Mouse (Mus musculus): ENCODE results near the gene Spcs1. TPM values are rescaled to one million over a fixed set of nuclear protein-coding genes. Genes with fewer than 3 reads are reported as not detected.

Gene Spcs1
- polyA plus RNA-seq (2014; fragmentation: Illumina TruSeq; extraction: RNeasy Lipid Tissue Mini Kit (QIAGEN cat#74804); ENCODE audit: low replicate concordance) = 306 TPM

DNA sequence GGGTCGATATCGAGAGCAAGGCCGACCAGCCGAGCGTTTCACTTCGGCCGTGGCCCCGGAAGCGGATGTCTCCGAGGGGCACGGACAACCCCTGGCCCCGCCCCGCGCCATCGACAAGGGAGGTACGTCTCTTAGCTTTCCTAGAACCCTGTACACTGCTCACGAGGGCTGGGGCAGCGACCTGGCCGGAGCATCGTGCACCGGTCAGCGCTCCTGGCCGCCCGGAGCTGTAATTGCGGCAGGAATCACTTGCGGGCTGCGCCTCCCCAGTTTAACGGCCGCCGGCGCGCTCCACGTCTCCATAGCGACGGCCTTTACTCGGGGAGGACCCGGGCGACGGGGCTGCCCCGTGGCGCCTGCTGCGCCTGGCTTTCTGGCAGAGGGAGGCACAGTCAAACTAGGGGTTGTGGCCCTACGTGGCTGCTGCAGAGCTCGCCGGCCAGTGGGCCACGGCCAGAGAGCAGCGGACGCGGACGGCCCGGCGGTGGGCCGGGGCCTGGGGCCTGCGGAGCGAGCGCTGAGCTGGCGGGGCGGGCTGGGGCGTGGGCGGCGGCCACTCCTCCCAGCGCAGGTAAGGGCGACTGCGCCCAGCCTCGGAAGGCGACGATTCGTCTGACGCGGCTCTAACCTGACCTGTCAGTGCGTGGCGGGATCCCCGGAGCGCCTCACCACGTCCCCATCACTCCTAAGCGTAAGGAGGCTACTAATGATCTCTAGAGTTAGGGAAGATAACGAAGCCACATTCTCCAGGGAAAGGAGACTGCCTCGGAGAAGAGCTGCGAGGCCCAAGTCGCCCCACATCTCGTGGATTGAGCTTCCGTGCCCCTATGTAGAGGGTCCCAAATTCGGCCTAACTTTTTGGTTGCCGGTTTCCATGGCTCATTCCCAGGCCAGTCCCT lies at the start of gene Spcs1, which contains the start of gene Glt8d1:
TSS of gene Spcs1 (minus strand) at position 366 of the 899 bp plus-strand sequence.
TSS of gene Glt8d1 (plus strand) at position 94 of the 899 bp plus-strand sequence.

DNA sequence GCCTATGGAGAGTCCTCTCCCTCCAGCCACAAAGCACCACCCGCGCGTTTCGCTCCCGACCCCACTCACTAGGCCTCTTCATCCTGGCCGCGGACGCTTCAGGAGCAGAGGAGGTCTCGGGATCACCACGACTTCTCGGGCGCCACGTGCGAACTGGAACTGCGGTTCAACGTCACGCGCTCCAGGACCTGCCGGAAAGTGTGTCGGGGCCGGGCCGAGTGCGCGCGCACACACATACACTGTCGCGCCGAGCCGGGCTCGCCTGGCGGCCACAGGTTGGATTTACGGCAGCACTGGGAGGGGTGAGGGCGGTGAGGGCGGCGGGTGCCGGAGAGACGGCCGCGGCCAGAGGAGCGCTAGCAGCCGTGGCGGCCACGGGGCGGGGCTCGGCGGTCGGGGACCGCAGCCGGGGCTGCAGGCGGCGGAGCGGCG lies 17.4 kb upstream of the Spcs1 start, which contains the start of the genes Pbrm1 and Gnl3:
TSS of gene Pbrm1 (plus strand) at position 279 of the 432 bp plus-strand sequence.
TSS of gene Gnl3 (minus strand) at position 293 of the 432 bp plus-strand sequence.

GRCm38 (mm10) chr14:30951154-30951825 lies 50.2 kb downstream of the Spcs1 start, which contains the start of gene Nek4:
TSS of gene Nek4 (plus strand) at chr14:30951377.

Other genes with a start within 250 kb of the Spcs1 start
- gene Tmem110, start 176.1 kb downstream of the Spcs1 start, polyA plus RNA-seq (2014; fragmentation: Illumina TruSeq; extraction: RNeasy Lipid Tissue Mini Kit (QIAGEN cat#74804); ENCODE audit: low replicate concordance) = 2.2 TPM
- 1.3 TPM for gene Mustn1, start 122.5 kb downstream of the Spcs1 start, polyA plus RNA-seq (2014; fragmentation: Illumina TruSeq; extraction: RNeasy Lipid Tissue Mini Kit (QIAGEN cat#74804); ENCODE audit: low replicate concordance)
- gene Itih4, start 115.2 kb downstream of the Spcs1 start, polyA plus RNA-seq (2014; fragmentation: Illumina TruSeq; extraction: RNeasy Lipid Tissue Mini Kit (QIAGEN cat#74804); ENCODE audit: low replicate concordance) = not detected
- 0.45 TPM for gene Itih3, start 77.9 kb downstream of the Spcs1 start, polyA plus RNA-seq (2014; fragmentation: Illumina TruSeq; extraction: RNeasy Lipid Tissue Mini Kit (QIAGEN cat#74804); ENCODE audit: low replicate concordance)
- gene Itih1, start 58.4 kb downstream of the Spcs1 start, polyA plus RNA-seq (2014; fragmentation: Illumina TruSeq; extraction: RNeasy Lipid Tissue Mini Kit (QIAGEN cat#74804); ENCODE audit: low replicate concordance) = not detected
- 9.8 TPM for gene Nek4, start 50.3 kb downstream of the Spcs1 start, polyA plus RNA-seq (2014; fragmentation: Illumina TruSeq; extraction: RNeasy Lipid Tissue Mini Kit (QIAGEN cat#74804); ENCODE audit: low replicate concordance)
- gene Glt8d1, start 272 bp downstream of the Spcs1 start, polyA plus RNA-seq (2014; fragmentation: Illumina TruSeq; extraction: RNeasy Lipid Tissue Mini Kit (QIAGEN cat#74804); ENCODE audit: low replicate concordance) = 53.7 TPM
- 44.3 TPM for gene Pbrm1, start 17.5 kb upstream of the Spcs1 start, polyA plus RNA-seq (2014; fragmentation: Illumina TruSeq; extraction: RNeasy Lipid Tissue Mini Kit (QIAGEN cat#74804); ENCODE audit: low replicate concordance)
- gene Gnl3, start 17.5 kb upstream of the Spcs1 start, polyA plus RNA-seq (2014; fragmentation: Illumina TruSeq; extraction: RNeasy Lipid Tissue Mini Kit (QIAGEN cat#74804); ENCODE audit: low replicate concordance) = 103 TPM
- 5.6 TPM for gene Smim4, start 127.3 kb upstream of the Spcs1 start, polyA plus RNA-seq (2014; fragmentation: Illumina TruSeq; extraction: RNeasy Lipid Tissue Mini Kit (QIAGEN cat#74804); ENCODE audit: low replicate concordance)
- gene Nt5dc2, start 129.4 kb upstream of the Spcs1 start, polyA plus RNA-seq (2014; fragmentation: Illumina TruSeq; extraction: RNeasy Lipid Tissue Mini Kit (QIAGEN cat#74804); ENCODE audit: low replicate concordance) = not detected
- 0.26 TPM for gene Stab1, start 167.0 kb upstream of the Spcs1 start, polyA plus RNA-seq (2014; fragmentation: Illumina TruSeq; extraction: RNeasy Lipid Tissue Mini Kit (QIAGEN cat#74804); ENCODE audit: low replicate concordance)
- gene Tnnc1, start 206.6 kb upstream of the Spcs1 start, polyA plus RNA-seq (2014; fragmentation: Illumina TruSeq; extraction: RNeasy Lipid Tissue Mini Kit (QIAGEN cat#74804); ENCODE audit: low replicate concordance) = not detected
- gene Nisch, start 215.3 kb upstream of the Spcs1 start, polyA plus RNA-seq (2014; fragmentation: Illumina TruSeq; extraction: RNeasy Lipid Tissue Mini Kit (QIAGEN cat#74804); ENCODE audit: low replicate concordance) = 30.9 TPM
- 0.19 TPM for gene Sema3g, start 216.2 kb upstream of the Spcs1 start, polyA plus RNA-seq (2014; fragmentation: Illumina TruSeq; extraction: RNeasy Lipid Tissue Mini Kit (QIAGEN cat#74804); ENCODE audit: low replicate concordance)
- 6.1 TPM for gene Phf7, start 249.6 kb upstream of the Spcs1 start, polyA plus RNA-seq (2014; fragmentation: Illumina TruSeq; extraction: RNeasy Lipid Tissue Mini Kit (QIAGEN cat#74804); ENCODE audit: low replicate concordance)
- gene Bap1, start 249.8 kb upstream of the Spcs1 start, polyA plus RNA-seq (2014; fragmentation: Illumina TruSeq; extraction: RNeasy Lipid Tissue Mini Kit (QIAGEN cat#74804); ENCODE audit: low replicate concordance) = 1.7 TPM